Mouse (Mus musculus) adrenal gland, adult 2 months (tissue): ENCODE data around the gene Rbm7. TPM values are rescaled to one million over a fixed set of nuclear protein-coding genes. Genes with fewer than 3 reads are reported as not detected.

Experiments
- microRNA-seq, 2 experiments: library from miRNA; unstranded; fragments of <30 nt; microRNA quantifications; one replicate each; pipeline ENCODE4 v1.2.0; 2021
- polyA plus RNA-seq: library from polyadenylated mRNA; depleted of rRNA; stranded (reverse); fragments of >200 nt; gene quantifications from 2 replicates; pipeline ENCODE4 v1.2.3, GENCODE M21; 2012; rRNA removed
- total RNA-seq, 2 experiments: library from RNA; stranded (reverse); gene quantifications; 2 replicates each; pipeline ENCODE4 v1.2.3; 2021

The Rbm7 gene
- total and polyA plus RNA-seq, 3 experiments: 11.0 to 70.5 (median 65.6) TPM

Small RNA genes lying within 50 kb of the gene (microRNA-seq; reads per million reads assigned to microRNA genes)
- gene Gm23653: 0 reads per million in 2 experiments

Other genes with a start within 250 kb of the Rbm7 start
- gene Nxpe2, start 141.8 kb downstream of the Rbm7 start, total RNA-seq: 1 to 10 TPM in 1 of 2 experiments, under 1 TPM in 1; 0.61 to 1.5 TPM
- 0.13 and 0.42 TPM in 2 replicates for gene Nxpe2, start 141.8 kb downstream of the Rbm7 start, polyA plus RNA-seq
- 100 to 1,000 TPM; 143 to 150 TPM for gene Rexo2, start 14.7 kb downstream of the Rbm7 start, total RNA-seq
- 52.6 and 65.1 TPM in 2 replicates for gene Rexo2, start 14.7 kb downstream of the Rbm7 start, polyA plus RNA-seq
- 10 to 100 TPM; 47.1 to 47.9 TPM for gene Gm5617, start 143 bp upstream of the Rbm7 start, total RNA-seq
- 149 and 188 TPM in 2 replicates for gene Gm5617, start 143 bp upstream of the Rbm7 start, polyA plus RNA-seq
- gene Nnmt, start 109.9 kb upstream of the Rbm7 start, total RNA-seq: 100 to 1,000 TPM in 1 of 2 experiments, 10 to 100 TPM in 1; 25.8 to 147 TPM
- gene Nnmt, start 109.9 kb upstream of the Rbm7 start, polyA plus RNA-seq: 4.1 and 9.5 TPM in 2 replicates